In the genomic region with DNA sequence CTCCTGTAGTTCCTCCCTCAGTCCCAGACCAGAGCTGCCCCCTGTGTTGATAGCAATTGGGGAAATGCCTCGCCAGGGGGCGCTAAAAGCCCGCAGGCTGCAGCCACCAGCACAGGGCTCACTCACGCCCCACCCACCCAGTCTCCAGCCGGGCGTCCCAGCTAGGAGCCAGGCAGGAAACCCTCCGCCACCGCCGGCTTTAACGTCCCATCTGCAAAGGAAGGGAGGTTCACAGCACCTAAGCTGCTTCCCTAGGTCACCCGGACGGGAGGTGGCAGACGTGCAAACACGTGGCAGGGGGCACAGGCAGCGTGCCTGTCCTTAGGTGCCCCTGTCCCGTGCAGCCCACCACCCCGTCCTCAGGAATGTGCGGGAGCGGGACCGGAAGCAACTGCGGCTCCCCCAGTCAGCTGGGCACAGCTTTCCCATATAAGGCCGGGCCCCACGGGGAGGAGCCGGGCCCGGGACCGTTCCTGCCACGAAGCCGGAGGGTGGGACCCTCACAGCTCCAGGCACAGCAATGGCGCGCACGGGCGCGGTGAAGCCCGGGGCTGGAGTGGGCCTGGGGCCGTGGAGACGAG, we compare ENCODE assay signal across 8 mouse cellular contexts. TPM values are rescaled to one million over a fixed set of nuclear protein-coding genes. Genes with fewer than 3 reads are reported as not detected.
DNase-seq lines count a peak whose midpoint lies in the region; ATAC-seq lines count a peak whose summit lies in the region.

No protein-coding gene starts in this region.

- peak; percentile 91 for DNase-seq in T-cell, adult 2 months (ENCODE audit: low spot score)
- DNase-seq in cerebellum, postnatal 25 days, result peak; percentile 95 to 97
- peak; percentile 90 to 93 for DNase-seq in frontal cortex, postnatal 25 days (ENCODE audit: low spot score in 2 of 2)
- peak; percentile 94 for DNase-seq in hindbrain, embryonic 14.5 days (ENCODE audit: low spot score)
- peak; percentile 91 to 94 for DNase-seq in layer of hippocampus, postnatal 36 days
- peak; percentile 96 for DNase-seq in lung, postnatal 25 days (ENCODE audit: low spot score)
- DNase-seq in retina, adult 2 months (ENCODE audit: low read depth, low spot score), result peak; percentile 72
- DNase-seq in thymus, postnatal 25 days, result peak; percentile 97

- H3K4me1 ChIP-seq in hindbrain, embryonic 14.5 days (replicated peaks; ENCODE audit: control insufficient read depth, insufficient read depth, low read length), result 0 out of 2 replicates have a peak, but pooled peaks cover 6% of the 10 kb centered on the region

- peak overlapping the region; percentile 77 for H3K4me2 ChIP-seq in hindbrain, embryonic 14.5 days (replicated peaks)

- WGBS in hindbrain, embryonic 14.5 days, result under 1% methylated on average over 36 of the region's 36 CpGs

- peak; percentile 86 for ATAC-seq in hindbrain, embryonic 14.5 days (ENCODE audit: low FRiP score)

- no peaks in the 10 kb centered on the region; the same call in 1 of the 2 replicates for H3K36me3 ChIP-seq in hindbrain, embryonic 14.5 days (replicated peaks; ENCODE audit: control insufficient read depth, insufficient read depth)

- H3K27me3 ChIP-seq in hindbrain, embryonic 14.5 days (ENCODE audit: control insufficient read depth, insufficient read depth, low read length), result no peaks in the 10 kb centered on the region

- H3K4me3 ChIP-seq in hindbrain, embryonic 14.5 days (replicated peaks; ENCODE audit: low read length), result peak overlapping the region; percentile 42

- peak overlapping the region; percentile 57 for H3K27ac ChIP-seq in hindbrain, embryonic 14.5 days

- peak overlapping the region; percentile 64 for H3K9ac ChIP-seq in hindbrain, embryonic 14.5 days

- no peaks in the 10 kb centered on the region for H3K9me3 ChIP-seq in hindbrain, embryonic 14.5 days (ENCODE audit: control insufficient read depth, low read length)

RNA-seq across cellular contexts. Expression of gene Smtn, which starts 4.9 kb away (rescaled TPM):
- polyA plus RNA-seq in hindbrain, embryonic 14.5 days (2014; fragmentation: Nextera tagmentation; extraction: Ambion mirVana), result 15.0 and 17.3 TPM in 2 replicates
- total RNA-seq in layer of hippocampus, postnatal 36 days (2021), result 10 to 100 TPM in 1 of 2 experiments, 1 to 10 TPM in 1; 7.0 to 11.8 TPM

RNA-seq across cellular contexts. Expression of gene Selenom, which starts 21.0 kb away (rescaled TPM):
- polyA plus RNA-seq in hindbrain, embryonic 14.5 days (2014; fragmentation: Nextera tagmentation; extraction: Ambion mirVana), result 105 and 122 TPM in 2 replicates
- total RNA-seq in layer of hippocampus, postnatal 36 days (2021), result 100 to 1,000 TPM; 187 to 193 TPM

RNA-seq across cellular contexts. Expression of gene Inpp5j, which starts 30.9 kb away (rescaled TPM):
- polyA plus RNA-seq in hindbrain, embryonic 14.5 days (2014; fragmentation: Nextera tagmentation; extraction: Ambion mirVana), result 5.7 and 6.9 TPM in 2 replicates
- total RNA-seq in layer of hippocampus, postnatal 36 days (2021), result 10 to 100 TPM; 73.7 to 95.8 TPM

RNA-seq across cellular contexts. Expression of gene Pla2g3, which starts 47.4 kb away (rescaled TPM):
- 0.67 and 0.81 TPM in 2 replicates for polyA plus RNA-seq in hindbrain, embryonic 14.5 days (2014; fragmentation: Nextera tagmentation; extraction: Ambion mirVana)
- 1 to 10 TPM; 1.4 to 2.5 TPM for total RNA-seq in layer of hippocampus, postnatal 36 days (2021)

Comparison
In these comparisons a context has a peak if more than half of its experiments do, and no peak if none do; other contexts are left out.
1. Peak in every context shown above with its lines: DNase-seq, ATAC-seq, H3K4me3 ChIP-seq and H3K27ac ChIP-seq.